Mouse (Mus musculus) olfactory bulb, adult 2 months (tissue): Measurements from ENCODE around the gene Adarb1. TPM values are rescaled to one million over a fixed set of nuclear protein-coding genes. Genes with fewer than 3 reads are reported as not detected.
A peak's percentile ranks its signal among the peaks of the same experiment; 100 is the strongest.
"Not testable (repeated sequence)": the region's sequence is repeated elsewhere in the genome, so short reads cannot be mapped to it uniquely, and the experiment has no call there.

ENCODE experiments used
- H3K27ac ChIP-seq: fragments of 200-500 bp; 2 replicates; pipeline ENCODE4 v1.5.1; 2012; ENCODE audit warnings: low read depth, low read length; ENCODE audit not compliant: insufficient read depth
- H3K4me1 ChIP-seq: fragments of 200-500 bp; 2 replicates; pipeline ENCODE4 v1.6.1; 2012; ENCODE audit warnings: low read length; ENCODE audit not compliant: control insufficient read depth, insufficient read depth
- H3K4me3 ChIP-seq: fragments of 200-500 bp; 2 replicates; pipeline ENCODE4 v1.5.1; 2012; ENCODE audit warnings: mild to moderate bottlenecking, low read depth, low read length, moderate library complexity; ENCODE audit not compliant: insufficient read depth
- CTCF ChIP-seq: fragments of 200-500 bp; IDR thresholded peaks from 2 replicates; pipeline ENCODE4 v1.5.1; 2012; ENCODE audit warnings: low read depth, mild to moderate bottlenecking, low read length, moderate library complexity; ENCODE audit not compliant: insufficient read depth
- POLR2A ChIP-seq: fragments of 200-500 bp; IDR thresholded peaks from 2 replicates; pipeline ENCODE4 v1.6.1; 2012; ENCODE audit warnings: mild to moderate bottlenecking, low read depth, low read length, moderate library complexity; ENCODE audit not compliant: insufficient read depth
- WGBS: fragments of 180-500 bp; shearing (Covaris S2); methylation state at CpG from one replicate; pipeline ENCODE4 v1.1.7; 2018; 5-methylcytosine and 5-hydroxymethylcytosine counted together
- polyA plus RNA-seq: library from polyadenylated mRNA; stranded (reverse); fragments of >200 nt; gene quantifications from 2 replicates; pipeline ENCODE4 v1.2.4, GENCODE M21; 2012; ENCODE audit warnings: low replicate concordance; ENCODE audit not compliant: missing spikeins, insufficient read depth, insufficient read length

The Adarb1 gene
- polyA plus RNA-seq, 1 experiment: not detected

GRCm38 (mm10) chr10:77282822-77283221 is 135.2 kb downstream of the Adarb1 start:
- 12% methylated on average over 6 of the region's 6 CpGs for WGBS
- Histone ChIP-seq H3K27ac (no peak overlapping the region), H3K4me3 (no peak overlapping the region), H3K4me1 (no peaks in the 10 kb centered on the region)
- no peak for TF ChIP-seq POLR2A
- peak; percentile 36; the same call in 1 of the 2 replicates for TF ChIP-seq CTCF

GRCm38 (mm10) chr10:77282085-77282484 is 136.0 kb downstream of the Adarb1 start:
- H3K27ac ChIP-seq, H3K4me1 ChIP-seq, H3K4me3 ChIP-seq: not testable (repeated sequence)
- 65% methylated on average over 1 of the region's 1 CpGs for WGBS

GRCm38 (mm10) chr10:77273798-77274197 is 144.3 kb downstream of the Adarb1 start:
- TF ChIP-seq POLR2A: no peak
- no peak for TF ChIP-seq CTCF
- no peak overlapping the region for H3K27ac ChIP-seq

GRCm38 (mm10) chr10:77272980-77273730 is 144.9 kb downstream of the Adarb1 start:
- Histone ChIP-seq H3K4me1 (no peaks in the 10 kb centered on the region), H3K4me3 (no peak overlapping the region), H3K27ac (no peak overlapping the region)
- TF ChIP-seq POLR2A (no peak), CTCF (no peak)
- WGBS: 64% methylated on average over 11 of the region's 11 CpGs

More at GRCm38 (mm10) chr10:77273798-77274197, 144.3 kb downstream of the Adarb1 start:
- Histone ChIP-seq H3K4me1 (no peaks in the 10 kb centered on the region), H3K4me3 (no peak overlapping the region)

- Histone ChIP-seq H3K4me1 (no peaks in the 10 kb centered on the region), H3K4me3 (no peak overlapping the region), H3K27ac (no peak overlapping the region)
- no peak for TF ChIP-seq POLR2A
- no peak for TF ChIP-seq CTCF
- WGBS: 78% methylated on average over 7 of the region's 7 CpGs
Observed at GRCm38 (mm10) chr10:77269129-77269528, 148.9 kb downstream of the Adarb1 start.

GRCm38 (mm10) chr10:77267027-77267426 is 151.0 kb downstream of the Adarb1 start:
- Histone ChIP-seq H3K4me1 (no peaks in the 10 kb centered on the region), H3K4me3 (no peak overlapping the region), H3K27ac (no peak overlapping the region)
- no peak for TF ChIP-seq CTCF
- no peak for TF ChIP-seq POLR2A
- WGBS: 91% methylated on average over 14 of the region's 14 CpGs

- no peaks in the 10 kb centered on the region for H3K4me1 ChIP-seq
- TF ChIP-seq CTCF (no peak), POLR2A (no peak)
- WGBS: 74% methylated on average over 8 of the region's 8 CpGs
- no peak overlapping the region for H3K4me3 ChIP-seq
- no peak overlapping the region for H3K27ac ChIP-seq
Observed at GRCm38 (mm10) chr10:77266281-77266680, 151.8 kb downstream of the Adarb1 start.

- Histone ChIP-seq H3K4me1 (peaks cover 6% of the 10 kb centered on the region; the same call in 1 of the 2 replicates), H3K4me3 (no peak overlapping the region), H3K27ac (no peak overlapping the region)
- WGBS: 83% methylated on average over 17 of the region's 17 CpGs
- TF ChIP-seq POLR2A: no peak
- no peak for TF ChIP-seq CTCF
Observed at GRCm38 (mm10) chr10:77260166-77260875, 157.7 kb downstream of the Adarb1 start.
